Mouse (Mus musculus): ENCODE measurements around the gene Islr.

Gene Islr

GRCm38 (mm10) chr9:58220218-58220903 is 16.3 kb upstream of the Islr start:
- peak; percentile 53 to 81 for DNase-seq (ENCODE audit: low spot score in 2 of 2)

- DNase-seq (ENCODE audit: low spot score in 2 of 2), result no peak
Observed at GRCm38 (mm10) chr9:58218539-58218938, 14.4 kb upstream of the Islr start.

GRCm38 (mm10) chr9:58216402-58216801 is 12.3 kb upstream of the Islr start:
- DNase-seq (ENCODE audit: low spot score in 2 of 2), result peak in 1 of 2 experiments; percentile 53

- peak in 1 of 2 experiments; percentile 51 for DNase-seq (ENCODE audit: low spot score in 2 of 2)
Observed at GRCm38 (mm10) chr9:58214519-58215180, 10.5 kb upstream of the Islr start.

GRCm38 (mm10) chr9:58213865-58214264 is 9.8 kb upstream of the Islr start:
- peak in 1 of 2 experiments; percentile 60 for DNase-seq (ENCODE audit: low spot score in 2 of 2)

GRCm38 (mm10) chr9:58213377-58213776 is 9.3 kb upstream of the Islr start:
- no peak for DNase-seq (ENCODE audit: low spot score in 2 of 2)

- no peak for DNase-seq (ENCODE audit: low spot score in 2 of 2)
Observed at GRCm38 (mm10) chr9:58210304-58210627, 6.2 kb upstream of the Islr start.

GRCm38 (mm10) chr9:58209462-58210303 is 5.6 kb upstream of the Islr start:
- DNase-seq (ENCODE audit: low spot score in 2 of 2), result no peak

- no peak for DNase-seq (ENCODE audit: low spot score in 2 of 2)
Observed at GRCm38 (mm10) chr9:58206013-58206412, 1.9 kb upstream of the Islr start.

- peak; percentile 94 to 98 for DNase-seq (ENCODE audit: low spot score in 2 of 2)
Observed at GRCm38 (mm10) chr9:58204448-58205000, 418 bp upstream of the Islr start.

GRCm38 (mm10) chr9:58202676-58203453 is 1.2 kb downstream of the Islr start:
- DNase-seq (ENCODE audit: low spot score in 2 of 2), result no peak

GRCm38 (mm10) chr9:58201861-58202549 is 2.1 kb downstream of the Islr start:
- DNase-seq (ENCODE audit: low spot score in 2 of 2), result no peak

GRCm38 (mm10) chr9:58201091-58201842 is 2.8 kb downstream of the Islr start:
- DNase-seq (ENCODE audit: low spot score in 2 of 2), result peak in 1 of 2 experiments; percentile 58

- peak in 1 of 2 experiments; percentile 53 for DNase-seq (ENCODE audit: low spot score in 2 of 2)
Observed at GRCm38 (mm10) chr9:58200270-58201090, 3.6 kb downstream of the Islr start.

- peak in 1 of 2 experiments; percentile 61 for DNase-seq (ENCODE audit: low spot score in 2 of 2)
Observed at GRCm38 (mm10) chr9:58199381-58200269, 4.5 kb downstream of the Islr start.

- peak; percentile 32 to 71 for DNase-seq (ENCODE audit: low spot score in 2 of 2)
Observed at GRCm38 (mm10) chr9:58198801-58199371, 5.2 kb downstream of the Islr start.

GRCm38 (mm10) chr9:58197781-58198701 is 6.1 kb downstream of the Islr start:
- peak; percentile 61 to 81 for DNase-seq (ENCODE audit: low spot score in 2 of 2)
